Mouse (Mus musculus) forebrain, embryonic 15.5 days (tissue): ENCODE results near the gene 1700066M21Rik. TPM values are rescaled to one million over a fixed set of nuclear protein-coding genes. Genes with fewer than 3 reads are reported as not detected.

Experiments
- polyA plus RNA-seq: library from polyadenylated mRNA; unstranded; fragments of >200 nt; fragmentation: Nextera tagmentation; extraction: Ambion mirVana; gene quantifications from 2 replicates; pipeline ENCODE4 v1.2.1, GENCODE M21; 2015

1700066M21Rik gene
- polyA plus RNA-seq, 1 experiment from 2014 or later: 34.1 TPM

Other genes starting within 250 kb of the 1700066M21Rik start
- gene Maip1, start 28.7 kb downstream of the 1700066M21Rik start, polyA plus RNA-seq: 16.6 and 17.3 TPM in 2 replicates
- gene Tyw5, start 29.5 kb downstream of the 1700066M21Rik start, polyA plus RNA-seq: 23.4 and 23.6 TPM in 2 replicates